Mouse (Mus musculus) embryonic facial prominence, embryonic 15.5 days (tissue): ENCODE results near the gene Lonp2. TPM values are rescaled to one million over a fixed set of nuclear protein-coding genes. Genes with fewer than 3 reads are reported as not detected.
A peak's percentile ranks its signal among the peaks of the same experiment; 100 is the strongest.

Experiments
- ATAC-seq: fragments of 200-750 bp; cut with Nextera tagmentation; 2 replicates; pipeline ENCODE4 v1.8.0; 2017; ENCODE audit warnings: low read depth, moderate TSS enrichment; ENCODE audit not compliant: insufficient number of reproducible peaks, low FRiP score, low TSS enrichment
- H3K27ac ChIP-seq: fragments of 300-500 bp; sonication (generic); replicated peaks from 2 replicates; pipeline ENCODE4 v1.5.1; 2015; ENCODE audit warnings: mild to moderate bottlenecking, inconsistent platforms
- H3K27me3 ChIP-seq: fragments of 300-500 bp; sonication (generic); 2 replicates; pipeline ENCODE4 v1.6.1; 2015; ENCODE audit warnings: inconsistent platforms
- H3K36me3 ChIP-seq: fragments of 300-500 bp; sonication (generic); 2 replicates; pipeline ENCODE4 v1.6.1; 2015; ENCODE audit warnings: mild to moderate bottlenecking, inconsistent platforms
- H3K4me1 ChIP-seq: fragments of 300-500 bp; sonication (generic); 2 replicates; pipeline ENCODE4 v1.6.1; 2015; ENCODE audit warnings: inconsistent platforms
- H3K4me2 ChIP-seq: fragments of 300-500 bp; sonication (generic); replicated peaks from 2 replicates; pipeline ENCODE4 v1.6.1; 2015; ENCODE audit warnings: mild to moderate bottlenecking, inconsistent platforms
- H3K4me3 ChIP-seq: fragments of 300-500 bp; sonication (generic); replicated peaks from 2 replicates; pipeline ENCODE4 v1.5.1; 2015; ENCODE audit warnings: mild to moderate bottlenecking, inconsistent platforms
- H3K9ac ChIP-seq: fragments of 300-500 bp; sonication (generic); 2 replicates; pipeline ENCODE4 v1.6.1; 2015; ENCODE audit warnings: inconsistent platforms
- H3K9me3 ChIP-seq: fragments of 300-500 bp; sonication (generic); replicated peaks from 2 replicates; pipeline ENCODE4 v1.6.1; 2016; ENCODE audit warnings: inconsistent platforms
- WGBS: fragments of 180-500 bp; shearing (Covaris S2); methylation state at CpG from one replicate; pipeline ENCODE4 v1.1.7; 2015; 5-methylcytosine and 5-hydroxymethylcytosine counted together
- polyA plus RNA-seq: library from polyadenylated mRNA; unstranded; fragments of >200 nt; fragmentation: Nextera tagmentation; extraction: Ambion mirVana; gene quantifications from 2 replicates; pipeline ENCODE4 v1.2.1, GENCODE M21; 2015

The Lonp2 gene
- polyA plus RNA-seq, 1 experiment from 2014 or later = 54.2 TPM

DNA sequence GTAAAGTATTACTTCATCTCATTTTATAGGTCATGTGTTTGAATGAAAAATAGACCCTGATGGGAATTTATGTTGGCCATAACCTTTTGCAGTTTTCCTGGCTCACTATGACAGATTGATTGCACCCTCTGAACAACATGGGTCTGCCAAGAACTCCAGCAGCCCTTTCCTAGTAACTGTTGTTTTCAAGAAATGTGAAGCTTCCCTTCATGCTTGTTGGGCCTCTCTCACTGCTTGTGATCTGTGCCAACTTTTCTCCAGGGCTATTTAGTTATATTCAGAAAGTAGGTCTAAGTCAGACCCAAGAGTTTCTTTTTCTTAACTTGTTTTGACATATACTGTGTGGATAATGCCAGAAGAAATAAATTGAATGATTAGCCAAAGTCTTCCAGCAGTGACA, 44.9 kb downstream of the Lonp2 start:
- Histone ChIP-seq H3K4me2 (no peak overlapping the region), H3K4me3 (no peak overlapping the region), H3K36me3 (peaks cover 30% of the 10 kb centered on the region), H3K27me3 (no peaks in the 10 kb centered on the region), H3K9me3 (no peaks in the 10 kb centered on the region), H3K4me1 (no peaks in the 10 kb centered on the region), H3K27ac (no peak overlapping the region), H3K9ac (no peak overlapping the region)
- ATAC-seq = peak; percentile 86

DNA sequence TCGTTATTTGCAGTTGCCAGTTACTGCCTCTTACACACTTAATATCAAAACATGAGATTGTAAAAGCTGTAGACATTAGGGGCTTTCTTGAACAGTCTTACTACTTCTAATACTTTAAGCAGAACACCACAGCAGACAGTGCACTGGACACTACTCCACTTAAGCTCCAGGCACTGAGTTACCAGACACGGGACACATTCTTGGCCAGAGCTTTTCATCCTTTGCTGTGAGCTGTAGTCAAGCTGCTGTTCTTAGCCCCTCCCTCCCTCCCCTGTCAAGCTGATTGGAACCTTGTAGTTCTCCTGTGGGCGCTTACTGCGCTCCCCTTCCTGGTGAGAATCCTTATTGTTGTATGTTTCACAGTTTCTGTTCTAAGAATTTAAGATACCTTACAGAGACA, 45.4 kb downstream of the Lonp2 start:
- H3K4me1 ChIP-seq = no peaks in the 10 kb centered on the region
- peak; percentile 11; the same call in 1 of the 2 replicates for ATAC-seq

DNA sequence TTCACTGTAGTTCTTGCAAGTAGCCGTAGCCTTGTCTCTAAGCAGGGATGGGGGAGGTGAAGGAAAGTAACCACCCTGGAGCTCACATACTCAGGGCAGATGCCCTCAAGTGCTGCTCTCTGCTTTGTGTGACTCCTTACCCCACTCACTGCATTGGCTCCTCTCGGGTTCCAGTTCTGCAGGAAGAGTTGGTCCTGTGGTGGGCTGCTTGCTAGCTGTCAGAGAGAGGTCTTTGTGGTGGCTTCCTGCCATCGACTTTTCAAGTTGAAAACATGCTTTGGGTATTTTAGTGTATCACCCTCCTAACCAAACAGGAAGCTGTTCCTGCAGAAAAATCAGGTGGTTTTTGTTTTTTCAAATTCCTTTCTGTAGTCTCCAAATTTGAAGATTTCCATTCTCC, 62.8 kb downstream of the Lonp2 start:
- H3K27ac ChIP-seq = no peak overlapping the region
- H3K4me2 ChIP-seq = no peak overlapping the region
- H3K36me3 ChIP-seq = no peaks in the 10 kb centered on the region
- no peak for ATAC-seq
- H3K4me3 ChIP-seq = no peak overlapping the region
- 45% methylated on average over 3 of the region's 3 CpGs for WGBS
- no peaks in the 10 kb centered on the region for H3K4me1 ChIP-seq
- no peaks in the 10 kb centered on the region for H3K27me3 ChIP-seq
- H3K9ac ChIP-seq = no peak overlapping the region
- no peaks in the 10 kb centered on the region for H3K9me3 ChIP-seq

More for the DNA sequence above, 45.4 kb downstream of the Lonp2 start:
- H3K4me2 ChIP-seq = no peak overlapping the region
- H3K9me3 ChIP-seq = no peaks in the 10 kb centered on the region
- WGBS = 59% methylated on average over 4 of the region's 4 CpGs
- no peak overlapping the region for H3K9ac ChIP-seq
- H3K27ac ChIP-seq = no peak overlapping the region
- H3K27me3 ChIP-seq = no peaks in the 10 kb centered on the region
- peaks cover 33% of the 10 kb centered on the region for H3K36me3 ChIP-seq
- no peak overlapping the region for H3K4me3 ChIP-seq

DNA sequence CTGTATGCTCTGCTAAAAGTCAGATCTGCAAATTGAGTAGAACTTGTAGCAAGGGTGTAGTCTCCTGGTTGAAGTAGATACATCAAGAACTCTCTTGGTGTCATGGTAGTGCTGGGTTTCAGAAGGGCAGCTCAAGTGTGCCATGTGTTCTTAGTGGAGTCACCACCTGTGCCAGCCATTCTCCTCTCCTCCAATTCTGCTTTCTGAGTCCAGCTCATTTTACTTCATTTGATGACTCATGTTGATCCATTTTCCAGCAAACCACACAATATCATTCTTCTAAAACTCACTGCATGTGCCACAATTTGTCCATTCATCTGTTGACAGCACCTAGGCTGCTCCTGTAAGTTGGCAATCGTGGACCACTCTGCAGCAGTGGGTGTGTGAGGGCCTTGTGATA, 68.3 kb downstream of the Lonp2 start:
- Histone ChIP-seq H3K4me1 (no peaks in the 10 kb centered on the region), H3K27ac (no peak overlapping the region), H3K27me3 (no peaks in the 10 kb centered on the region), H3K4me3 (no peak overlapping the region), H3K36me3 (no peaks in the 10 kb centered on the region), H3K9ac (no peak overlapping the region), H3K9me3 (no peaks in the 10 kb centered on the region), H3K4me2 (no peak overlapping the region)
- no peak for ATAC-seq
- WGBS = 79% methylated on average over 1 of the region's 1 CpGs

DNA sequence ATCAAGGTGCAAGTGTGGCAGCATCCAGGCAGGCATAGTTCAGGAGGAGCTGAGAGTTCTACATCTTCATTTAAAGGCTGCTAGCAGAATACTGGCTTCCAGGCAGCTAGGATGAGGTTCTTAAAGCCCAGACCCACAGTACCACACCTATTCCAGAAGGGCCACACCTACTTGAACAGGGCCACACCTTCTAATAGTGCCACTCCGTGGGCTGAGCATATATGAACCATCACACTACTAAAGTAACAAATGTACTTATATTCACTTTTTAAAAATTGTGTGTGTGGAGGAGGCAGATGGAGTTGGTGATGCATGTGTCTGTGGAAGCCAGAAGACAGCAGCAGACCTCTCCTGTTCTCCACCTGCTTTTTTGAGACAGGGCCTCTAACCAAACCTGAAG, 70.2 kb downstream of the Lonp2 start:
- 62% methylated on average over 1 of the region's 1 CpGs for WGBS
- H3K36me3 ChIP-seq = no peaks in the 10 kb centered on the region
- H3K4me2 ChIP-seq = no peak overlapping the region
- H3K4me3 ChIP-seq = no peak overlapping the region
- H3K27ac ChIP-seq = no peak overlapping the region
- H3K9ac ChIP-seq = no peak overlapping the region
- H3K9me3 ChIP-seq = no peaks in the 10 kb centered on the region
- no peaks in the 10 kb centered on the region for H3K27me3 ChIP-seq
- ATAC-seq = no peak
- no peaks in the 10 kb centered on the region for H3K4me1 ChIP-seq

DNA sequence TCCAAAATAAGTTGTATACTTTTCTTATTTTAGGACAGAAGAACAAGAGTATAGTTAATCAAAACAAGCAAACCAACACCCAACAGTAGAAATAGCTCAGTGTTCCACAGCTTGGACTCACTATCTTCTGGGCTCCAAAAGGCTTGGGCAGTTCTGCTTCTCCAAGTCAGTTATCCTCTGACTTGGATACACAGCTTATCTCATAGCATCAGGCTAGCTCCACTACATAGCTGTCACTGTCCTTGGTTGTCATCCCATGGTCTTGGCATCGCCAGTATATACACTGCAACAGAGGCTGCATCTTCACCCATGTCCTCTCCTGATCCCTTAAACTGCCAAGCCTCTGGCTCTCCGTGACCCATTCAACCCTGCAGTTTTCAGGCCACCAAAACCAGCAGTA, 71.9 kb downstream of the Lonp2 start:
- Histone ChIP-seq H3K27me3 (no peaks in the 10 kb centered on the region), H3K4me3 (no peak overlapping the region), H3K9me3 (no peaks in the 10 kb centered on the region), H3K4me2 (no peak overlapping the region), H3K9ac (no peak overlapping the region), H3K4me1 (no peaks in the 10 kb centered on the region), H3K27ac (no peak overlapping the region), H3K36me3 (peaks cover 7% of the 10 kb centered on the region; the same call in 1 of the 2 replicates)
- ATAC-seq = no peak
- 92% methylated on average over 2 of the region's 2 CpGs for WGBS

DNA sequence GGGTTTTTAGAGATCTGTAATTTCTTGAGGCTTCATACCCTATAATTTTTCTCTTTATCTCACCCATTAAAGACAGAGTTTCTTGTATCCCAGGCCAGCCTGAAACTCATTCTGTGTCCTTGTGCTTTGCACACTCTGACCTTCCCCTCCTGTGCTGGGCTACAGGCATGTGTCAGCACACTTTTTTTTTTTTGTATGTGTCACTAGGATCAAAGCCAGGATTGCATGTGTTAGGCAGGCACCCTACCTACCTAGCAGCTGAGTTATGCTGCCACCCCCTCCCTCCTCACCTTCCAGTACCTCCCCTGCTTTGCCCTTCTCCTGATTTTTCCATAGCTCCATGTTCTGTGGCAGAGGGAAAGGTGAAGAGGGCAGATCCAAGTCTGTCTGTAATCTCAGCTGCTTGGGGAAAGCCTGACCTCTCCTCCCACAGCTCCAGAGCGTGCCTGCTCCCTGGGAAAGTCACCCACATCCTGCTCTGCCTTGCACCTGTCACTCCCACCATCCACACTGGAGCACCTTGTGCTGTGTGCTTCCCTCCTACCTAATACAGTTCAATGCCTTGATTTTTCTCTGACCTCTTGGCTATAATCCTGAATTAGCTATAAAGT, 75.1 kb downstream of the Lonp2 start:
- Histone ChIP-seq H3K27ac (no peak overlapping the region), H3K27me3 (no peaks in the 10 kb centered on the region), H3K9me3 (no peaks in the 10 kb centered on the region), H3K36me3 (peaks cover 7% of the 10 kb centered on the region; the same call in 1 of the 2 replicates), H3K4me3 (no peak overlapping the region), H3K4me2 (no peak overlapping the region), H3K4me1 (no peaks in the 10 kb centered on the region), H3K9ac (no peak overlapping the region)
- 76% methylated on average over 1 of the region's 1 CpGs for WGBS
- ATAC-seq = no peak

DNA sequence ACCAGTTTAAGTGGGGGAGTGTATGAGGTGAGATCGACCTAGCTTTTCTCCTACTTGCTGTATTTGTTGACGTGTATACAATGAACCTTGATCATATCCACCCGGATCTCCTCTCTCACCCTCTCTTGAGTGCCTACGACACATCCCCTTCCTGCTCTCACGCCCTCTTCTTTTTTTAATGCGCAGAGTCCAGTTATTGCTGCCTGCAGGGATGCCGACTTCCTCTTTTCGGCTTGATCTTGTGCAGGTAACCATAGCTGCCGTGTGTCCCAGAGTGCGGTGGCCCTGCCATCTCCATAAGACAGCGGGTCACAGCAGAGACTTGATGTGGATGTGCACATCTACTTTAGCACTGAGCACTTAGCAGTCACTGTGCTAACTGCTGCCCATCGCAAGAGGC, 75.6 kb downstream of the Lonp2 start:
- WGBS = 91% methylated on average over 12 of the region's 12 CpGs
- Histone ChIP-seq H3K4me2 (no peak overlapping the region), H3K36me3 (peaks cover 7% of the 10 kb centered on the region; the same call in 1 of the 2 replicates), H3K9me3 (no peaks in the 10 kb centered on the region), H3K27me3 (no peaks in the 10 kb centered on the region), H3K4me1 (no peaks in the 10 kb centered on the region), H3K27ac (no peak overlapping the region), H3K9ac (no peak overlapping the region), H3K4me3 (no peak overlapping the region)
- ATAC-seq = no peak

DNA sequence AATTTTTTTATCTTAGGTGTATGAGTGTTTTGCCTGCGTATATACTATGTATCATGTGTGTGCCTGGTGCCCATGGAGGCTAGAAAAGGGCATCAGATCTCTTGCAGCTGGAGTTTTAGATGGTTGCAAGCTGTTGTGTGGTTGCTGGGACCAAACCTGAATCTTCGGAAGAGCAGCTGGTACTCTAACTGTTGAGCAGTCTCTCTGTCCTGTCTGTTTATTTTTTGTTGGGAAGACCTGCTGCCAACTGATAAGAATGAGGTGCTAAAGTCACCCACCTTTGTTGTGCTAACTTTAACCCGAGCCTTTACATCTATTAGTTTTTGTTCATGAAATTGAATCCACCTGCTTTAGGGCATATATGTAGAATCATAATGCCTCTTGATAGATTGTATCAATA, 78.6 kb downstream of the Lonp2 start:
- no peaks in the 10 kb centered on the region for H3K9me3 ChIP-seq
- 85% methylated on average over 3 of the region's 3 CpGs for WGBS
- no peak overlapping the region for H3K4me3 ChIP-seq
- H3K4me1 ChIP-seq = no peaks in the 10 kb centered on the region
- H3K27me3 ChIP-seq = no peaks in the 10 kb centered on the region
- H3K4me2 ChIP-seq = no peak overlapping the region
- H3K27ac ChIP-seq = no peak overlapping the region
- H3K9ac ChIP-seq = no peak overlapping the region
- no peak for ATAC-seq
- peaks cover 10% of the 10 kb centered on the region for H3K36me3 ChIP-seq

DNA sequence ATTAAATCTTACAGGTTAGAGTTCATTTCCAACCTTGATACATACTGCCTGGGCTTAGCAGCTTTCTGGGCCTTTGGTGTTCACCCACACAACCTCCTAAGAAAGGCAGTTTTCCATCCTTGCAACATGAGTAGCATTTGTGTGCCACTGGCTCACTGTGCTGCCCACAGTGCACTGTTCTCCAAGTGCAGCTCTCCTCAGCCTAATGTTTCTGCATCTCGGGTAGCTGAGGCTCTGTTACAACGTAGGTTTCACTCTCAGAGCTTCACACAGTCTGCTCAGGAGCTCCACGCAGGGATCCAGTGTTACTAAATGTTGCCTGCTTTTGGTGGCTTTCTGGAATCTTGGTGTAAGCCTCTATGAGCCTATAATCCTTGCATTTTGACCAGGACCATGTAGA, 81.5 kb downstream of the Lonp2 start:
- 63% methylated on average over 3 of the region's 3 CpGs for WGBS
- no peak for ATAC-seq
- no peaks in the 10 kb centered on the region for H3K9me3 ChIP-seq
- H3K27me3 ChIP-seq = no peaks in the 10 kb centered on the region
- no peak overlapping the region for H3K9ac ChIP-seq
- H3K4me2 ChIP-seq = no peak overlapping the region
- H3K4me3 ChIP-seq = no peak overlapping the region
- no peak overlapping the region for H3K27ac ChIP-seq
- H3K4me1 ChIP-seq = no peaks in the 10 kb centered on the region
- peaks cover 7% of the 10 kb centered on the region for H3K36me3 ChIP-seq

DNA sequence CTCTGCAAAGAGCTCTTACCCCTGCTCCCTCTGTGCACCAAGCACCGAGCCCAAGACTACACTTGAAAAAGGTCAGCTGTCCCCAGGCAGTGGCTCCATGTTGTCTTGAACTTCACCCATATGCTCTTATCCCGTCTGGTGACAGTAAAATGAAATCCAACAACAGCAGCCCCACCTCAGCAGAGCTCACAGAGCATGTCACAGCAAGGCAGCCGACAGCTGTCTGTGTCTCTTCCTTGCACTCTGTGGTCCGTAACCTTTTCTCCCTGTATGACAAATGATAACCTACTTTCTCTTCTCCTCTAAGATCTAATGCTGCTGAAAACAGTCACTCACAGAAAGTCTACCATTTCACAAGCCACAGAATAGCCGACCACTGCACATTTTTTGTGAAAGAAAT, 82.9 kb downstream of the Lonp2 start:
- Histone ChIP-seq H3K4me3 (no peak overlapping the region), H3K9ac (no peak overlapping the region), H3K27me3 (no peaks in the 10 kb centered on the region), H3K4me2 (no peak overlapping the region), H3K9me3 (no peaks in the 10 kb centered on the region), H3K27ac (no peak overlapping the region), H3K36me3 (peaks cover 10% of the 10 kb centered on the region), H3K4me1 (no peaks in the 10 kb centered on the region)
- WGBS = 77% methylated on average over 5 of the region's 5 CpGs
- ATAC-seq = no peak

DNA sequence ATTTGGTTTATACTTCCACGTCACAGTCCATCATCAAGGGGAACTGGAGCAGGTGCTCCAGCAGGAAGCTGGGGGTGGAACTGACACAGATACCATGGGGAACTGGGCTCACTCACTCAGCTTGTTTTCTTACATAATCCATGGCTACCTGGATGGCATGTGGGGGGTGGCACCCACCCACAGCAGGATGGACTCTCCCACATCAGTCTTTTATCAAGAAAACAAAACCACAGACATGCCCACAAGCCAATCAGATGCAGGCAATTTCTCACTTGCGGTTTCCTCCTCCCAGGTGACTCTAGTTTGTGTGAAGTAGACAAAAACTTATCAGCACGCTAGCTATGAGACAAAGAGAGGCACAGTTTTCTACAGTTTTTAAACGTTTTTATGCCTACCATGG, 84.0 kb downstream of the Lonp2 start:
- no peak overlapping the region for H3K4me2 ChIP-seq
- H3K36me3 ChIP-seq = peaks cover 14% of the 10 kb centered on the region
- H3K9ac ChIP-seq = no peak overlapping the region
- no peaks in the 10 kb centered on the region for H3K27me3 ChIP-seq
- H3K27ac ChIP-seq = no peak overlapping the region
- no peaks in the 10 kb centered on the region for H3K9me3 ChIP-seq
- no peak overlapping the region for H3K4me3 ChIP-seq
- WGBS = 65% methylated on average over 4 of the region's 4 CpGs
- no peaks in the 10 kb centered on the region for H3K4me1 ChIP-seq
- ATAC-seq = no peak
